Mouse (Mus musculus) small intestine, adult 2 months (tissue): ENCODE results near the gene Prrt2. TPM values are rescaled to one million over a fixed set of nuclear protein-coding genes. Genes with fewer than 3 reads are reported as not detected.

Experiments used
- H3K27ac ChIP-seq: fragments of 200-500 bp; 2 replicates; pipeline ENCODE4 v1.5.1; 2012; ENCODE audit warnings: low read depth, low read length, control low read depth, inconsistent platforms; ENCODE audit not compliant: insufficient read depth
- H3K27me3 ChIP-seq: fragments of 200-500 bp; 2 replicates; pipeline ENCODE4 v1.6.1; 2012; ENCODE audit warnings: mild to moderate bottlenecking, moderate library complexity, low read length, inconsistent platforms; ENCODE audit not compliant: control insufficient read depth, insufficient read depth
- H3K36me3 ChIP-seq: fragments of 200-500 bp; 2 replicates; pipeline ENCODE4 v1.6.1; 2012; ENCODE audit warnings: mild to moderate bottlenecking, low read length, control low read depth, inconsistent platforms; ENCODE audit not compliant: control insufficient read depth, insufficient read depth
- H3K4me1 ChIP-seq: fragments of 200-500 bp; 2 replicates; pipeline ENCODE4 v1.6.1; 2012; ENCODE audit warnings: low read length, inconsistent platforms, mixed read lengths; ENCODE audit not compliant: control insufficient read depth, insufficient read depth, insufficient read length
- H3K4me3 ChIP-seq: fragments of 200-500 bp; 2 replicates; pipeline ENCODE4 v1.5.1; 2012; ENCODE audit warnings: low read depth, mild to moderate bottlenecking, control low read depth, inconsistent platforms, low read length, moderate library complexity
- CTCF ChIP-seq: fragments of 200-500 bp; IDR thresholded peaks from 2 replicates; pipeline ENCODE4 v1.5.1; 2012; ENCODE audit warnings: low read depth, mild to moderate bottlenecking, control low read depth, inconsistent platforms, low read length, moderate library complexity, mixed read lengths; ENCODE audit not compliant: insufficient replicate concordance, insufficient read length; ENCODE audit errors: extremely low read depth
- POLR2A ChIP-seq: fragments of 200-500 bp; IDR thresholded peaks from 2 replicates; pipeline ENCODE4 v1.6.1; 2012; ENCODE audit warnings: low read depth, mild to moderate bottlenecking, control low read depth, inconsistent platforms, low read length, moderate library complexity
- WGBS: fragments of 180-500 bp; shearing (Covaris S2); methylation state at CpG from one replicate; pipeline ENCODE4 v1.1.7; 2018; 5-methylcytosine and 5-hydroxymethylcytosine counted together
- polyA plus RNA-seq: library from polyadenylated mRNA; depleted of rRNA; stranded (reverse); fragments of >200 nt; gene quantifications from 2 replicates; pipeline ENCODE4 v1.2.3, GENCODE M21; 2012

Gene Prrt2
- polyA plus RNA-seq, 1 experiment: 2.7 TPM

DNA sequence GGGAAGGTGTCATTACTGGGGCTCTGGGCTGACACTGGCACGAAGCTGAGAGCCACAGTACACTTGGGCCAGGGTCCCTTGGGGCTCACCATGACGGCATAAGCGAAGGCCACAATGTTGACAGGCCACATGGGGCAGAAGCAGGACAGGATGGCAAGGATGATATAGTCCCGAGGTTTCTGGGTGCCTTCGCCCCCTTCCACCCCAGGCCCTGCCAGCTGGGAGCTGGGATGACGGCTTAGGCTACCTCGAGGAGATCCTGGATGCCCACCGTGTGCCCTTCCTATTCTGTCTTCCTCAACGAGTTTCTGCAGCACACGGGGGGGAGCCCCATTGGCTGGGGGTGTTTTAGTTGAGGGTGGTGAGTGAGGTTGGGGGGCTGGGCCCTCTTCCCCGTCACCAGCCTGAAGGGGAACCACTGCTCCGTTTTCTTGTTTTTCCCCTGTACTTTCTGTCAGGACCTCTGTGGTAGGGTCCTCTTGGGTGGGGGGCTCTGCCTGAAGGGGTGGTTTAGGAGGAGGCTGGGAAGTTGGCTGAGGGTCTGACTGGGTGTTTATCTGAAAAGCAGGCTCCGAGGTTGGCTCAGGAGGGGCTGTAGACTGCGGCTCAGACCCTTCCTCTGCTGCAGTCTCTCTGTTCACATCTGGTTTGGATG is 1.6 kb downstream of the Prrt2 start:
- no peak overlapping the region for H3K4me3 ChIP-seq
- TF ChIP-seq CTCF (no peak), POLR2A (no peak)
- H3K27me3 ChIP-seq: no peaks in the 10 kb centered on the region
- no peak overlapping the region for H3K27ac ChIP-seq
- 79% methylated on average over 14 of the region's 14 CpGs for WGBS
- H3K4me1 ChIP-seq: peaks cover 13% of the 10 kb centered on the region
- H3K36me3 ChIP-seq: peaks cover 25% of the 10 kb centered on the region

DNA sequence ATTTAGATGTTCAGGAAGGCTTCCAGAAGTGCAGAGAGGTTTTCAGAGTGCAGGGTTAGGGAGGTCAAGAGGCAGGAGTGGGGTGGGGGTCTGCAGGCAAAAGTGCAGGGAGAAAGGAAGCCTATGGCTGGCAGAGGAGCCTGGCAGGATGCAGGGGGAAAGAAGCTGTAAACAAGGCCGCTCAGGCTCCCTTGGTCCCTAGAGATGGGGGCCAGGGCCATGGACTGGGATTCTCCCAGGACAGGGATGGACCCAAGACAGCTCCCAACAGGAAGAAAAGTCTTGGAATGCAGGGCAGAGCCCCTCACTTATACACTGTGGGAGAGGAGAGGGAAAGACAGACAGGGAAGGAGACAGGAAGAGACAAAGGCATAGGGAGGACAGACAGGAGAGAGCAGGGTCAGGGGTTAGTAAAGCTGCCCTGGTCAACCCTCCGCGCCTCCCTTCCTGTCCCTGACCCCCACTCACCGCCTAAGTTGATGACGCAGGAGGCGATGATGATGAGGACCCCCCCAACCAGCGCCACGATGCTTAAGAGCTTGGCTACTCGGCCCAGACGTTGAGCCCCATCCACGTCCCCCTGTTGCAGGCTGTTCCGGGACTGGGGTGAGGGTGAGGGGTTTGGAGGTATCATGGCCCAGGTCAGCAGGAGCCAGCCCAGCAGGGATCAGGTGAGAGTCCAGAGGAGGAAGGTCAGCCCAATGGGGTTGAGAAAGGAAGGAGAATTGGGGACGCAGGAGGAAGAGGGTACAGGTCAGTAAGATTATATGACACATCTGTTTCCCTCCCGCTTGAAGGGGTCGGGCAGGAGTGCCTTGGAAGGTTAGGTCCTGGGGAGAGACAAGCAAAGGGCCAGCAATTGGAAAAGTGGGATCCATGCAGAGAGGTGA is 2.4 kb downstream of the Prrt2 start:
- peaks cover 17% of the 10 kb centered on the region for H3K36me3 ChIP-seq
- peaks cover 13% of the 10 kb centered on the region for H3K4me1 ChIP-seq
- no peak overlapping the region for H3K4me3 ChIP-seq
- TF ChIP-seq CTCF: no peak
- no peak for TF ChIP-seq POLR2A
- 87% methylated on average over 15 of the region's 15 CpGs for WGBS
- H3K27me3 ChIP-seq: no peaks in the 10 kb centered on the region
- no peak overlapping the region for H3K27ac ChIP-seq

DNA sequence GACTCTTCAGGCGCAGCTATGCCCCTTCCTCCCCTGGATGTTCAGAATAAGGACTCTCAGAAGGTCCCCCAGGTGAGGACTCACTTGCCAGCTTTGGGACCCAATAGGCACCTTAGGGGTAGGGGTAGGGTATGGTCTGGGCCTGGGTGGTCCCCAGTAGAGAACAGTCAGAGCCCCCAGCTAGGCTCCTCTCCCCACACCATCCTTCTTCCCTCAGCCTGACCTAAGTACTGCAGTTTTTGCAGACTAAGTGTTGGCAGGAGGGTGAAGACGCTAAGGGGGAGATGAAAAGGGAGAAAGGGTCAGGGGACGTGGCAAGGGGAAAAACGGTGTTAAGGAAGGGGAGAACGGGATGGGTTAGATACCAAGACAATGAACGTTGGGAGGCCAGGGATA is 3.1 kb downstream of the Prrt2 start:
- H3K27me3 ChIP-seq: no peaks in the 10 kb centered on the region
- TF ChIP-seq CTCF (no peak), POLR2A (no peak)
- no peak overlapping the region for H3K27ac ChIP-seq
- H3K36me3 ChIP-seq: peaks cover 11% of the 10 kb centered on the region; the same call in 1 of the 2 replicates
- H3K4me3 ChIP-seq: no peak overlapping the region
- WGBS: 66% methylated on average over 6 of the region's 6 CpGs
- H3K4me1 ChIP-seq: peaks cover 19% of the 10 kb centered on the region

DNA sequence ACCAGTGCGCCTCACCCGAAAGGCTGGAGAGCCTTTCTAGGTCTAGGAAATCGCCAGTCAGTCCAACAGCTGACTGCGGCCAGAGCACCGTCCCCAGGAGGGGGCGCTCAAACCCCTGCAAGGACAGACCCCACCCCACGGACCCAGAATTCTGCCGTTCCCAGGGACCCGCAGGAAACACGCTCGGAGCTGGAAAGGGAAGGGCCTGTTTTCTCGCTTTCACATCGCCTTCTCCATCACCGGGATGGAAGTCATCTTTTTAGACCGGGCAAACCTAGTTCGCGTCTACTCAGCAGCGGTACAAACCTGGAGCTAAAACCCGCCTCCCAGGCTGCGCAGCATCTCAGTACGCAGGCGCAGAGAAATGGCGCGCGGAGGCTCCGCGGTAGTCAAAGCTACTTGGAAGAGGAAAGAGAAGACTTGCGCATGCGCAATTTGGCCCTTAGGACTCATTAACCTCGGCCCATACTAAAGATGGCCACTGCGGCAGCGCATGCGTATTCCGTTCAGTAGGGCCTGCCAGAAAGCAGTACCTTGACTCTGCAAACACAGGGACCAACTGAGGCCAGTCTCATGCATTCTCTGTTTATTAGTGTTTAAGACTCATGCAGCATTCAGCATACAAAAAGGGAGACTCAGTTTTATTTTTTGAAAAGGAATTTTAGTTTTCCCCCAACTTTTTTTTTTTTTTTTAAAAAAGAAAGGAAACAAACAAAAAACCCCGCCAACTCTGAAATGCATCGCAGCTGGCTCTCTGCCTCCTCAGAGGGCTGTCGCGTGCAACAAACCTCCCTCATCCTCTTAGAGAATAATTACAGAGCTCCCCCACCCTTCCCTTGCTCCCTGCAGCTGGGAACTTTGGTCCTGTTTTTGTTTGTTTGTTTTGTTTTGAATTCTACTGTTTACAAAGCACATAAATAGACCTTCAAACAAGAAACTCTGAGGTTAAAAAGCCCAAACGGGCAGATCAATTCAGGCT is 3.8 kb downstream of the Prrt2 start, which contains the start of gene Pagr1a:
Pagr1a (minus strand) TSS at position 382 of the 979 bp plus-strand sequence.
- WGBS: 2% methylated on average over 39 of the region's 39 CpGs
- TF ChIP-seq POLR2A (peak; percentile 68), CTCF (peak; percentile 98)
- peaks cover 25% of the 10 kb centered on the region for H3K4me1 ChIP-seq
- peaks cover 6% of the 10 kb centered on the region; the same call in 1 of the 2 replicates for H3K36me3 ChIP-seq
- H3K27me3 ChIP-seq: no peaks in the 10 kb centered on the region
- H3K27ac ChIP-seq: peak within 1 kb of the TSS; percentile 90
- H3K4me3 ChIP-seq: peak within 1 kb of the TSS; percentile 68

DNA sequence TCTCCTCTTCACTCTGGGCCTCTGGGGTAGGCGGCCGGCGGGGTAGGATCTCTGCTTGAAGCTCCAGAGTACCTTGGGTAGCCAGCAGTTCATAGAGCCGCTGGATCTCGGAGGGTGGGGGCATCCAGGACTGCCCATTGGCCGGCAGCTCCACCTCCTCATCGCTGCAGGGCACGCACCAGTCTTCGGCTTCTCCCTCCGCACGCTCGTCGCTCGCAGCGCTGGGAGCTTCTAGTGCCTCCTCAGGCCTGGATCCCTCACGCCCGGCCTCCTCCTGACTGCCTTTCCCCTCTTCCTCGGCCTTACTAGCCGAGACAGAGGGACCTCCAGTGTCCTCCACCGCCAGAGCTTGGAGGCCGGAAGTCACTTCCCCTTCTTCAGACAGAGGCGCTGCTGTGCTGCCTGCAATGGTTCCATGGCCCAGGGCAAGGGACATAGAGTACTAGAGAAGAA is 4.5 kb downstream of the Prrt2 start:
- H3K27ac ChIP-seq: peak overlapping the region; percentile 90
- peaks cover 30% of the 10 kb centered on the region for H3K4me1 ChIP-seq
- WGBS: under 1% methylated on average over 22 of the region's 22 CpGs
- H3K4me3 ChIP-seq: peak overlapping the region; percentile 68
- H3K36me3 ChIP-seq: peaks cover 5% of the 10 kb centered on the region
- H3K27me3 ChIP-seq: no peaks in the 10 kb centered on the region
- TF ChIP-seq POLR2A: no peak; the same call in 1 of the 2 replicates
- no peak for TF ChIP-seq CTCF

DNA sequence TGATC is 4.7 kb downstream of the Prrt2 start, which contains the start of gene Pagr1b:
Pagr1b (minus strand) TSS at position 4 of the 5 bp plus-strand sequence.
- H3K36me3 ChIP-seq: peaks cover 5% of the 10 kb centered on the region
- TF ChIP-seq POLR2A (no peak), CTCF (no peak)
- H3K27ac ChIP-seq: peak within 1 kb of the TSS; percentile 90
- peak within 1 kb of the TSS; percentile 68 for H3K4me3 ChIP-seq
- H3K4me1 ChIP-seq: peaks cover 30% of the 10 kb centered on the region
- H3K27me3 ChIP-seq: no peaks in the 10 kb centered on the region
